Mouse (Mus musculus) heart, adult 9 months (tissue): ENCODE measurements around the gene Sctr.

ENCODE experiments used
- DNase-seq, 2 experiments: peaks; one replicate each; pipeline ENCODE4 v3.0.0; 2022; ENCODE audit warnings: low spot score in 2 of 2

Sctr gene

GRCm38 (mm10) chr1:120027693-120028092 is 21.0 kb downstream of the Sctr start:
- peak; percentile 12 to 49 for DNase-seq

GRCm38 (mm10) chr1:120030474-120030873 is 23.8 kb downstream of the Sctr start:
- no peak for DNase-seq

- peak; percentile 62 to 65 for DNase-seq
Observed at GRCm38 (mm10) chr1:120032804-120033468, 26.2 kb downstream of the Sctr start.

GRCm38 (mm10) chr1:120033469-120033854 is 26.8 kb downstream of the Sctr start:
- DNase-seq = no peak

GRCm38 (mm10) chr1:120034793-120035192 is 28.1 kb downstream of the Sctr start:
- no peak for DNase-seq

GRCm38 (mm10) chr1:120035456-120036034 is 28.9 kb downstream of the Sctr start:
- DNase-seq = no peak

- DNase-seq = no peak
Observed at GRCm38 (mm10) chr1:120037021-120037683, 30.5 kb downstream of the Sctr start.

- no peak for DNase-seq
Observed at GRCm38 (mm10) chr1:120038594-120038993, 31.9 kb downstream of the Sctr start.

GRCm38 (mm10) chr1:120042421-120042820 is 35.7 kb downstream of the Sctr start:
- no peak for DNase-seq

GRCm38 (mm10) chr1:120044584-120044983 is 37.9 kb downstream of the Sctr start:
- no peak for DNase-seq

GRCm38 (mm10) chr1:120047325-120047724 is 40.6 kb downstream of the Sctr start:
- DNase-seq = no peak

- DNase-seq = no peak
Observed at GRCm38 (mm10) chr1:120051070-120051469, 44.4 kb downstream of the Sctr start.

- no peak for DNase-seq
Observed at GRCm38 (mm10) chr1:120054997-120055396, 48.3 kb downstream of the Sctr start.

- DNase-seq = no peak
Observed at GRCm38 (mm10) chr1:120055475-120055874, 48.8 kb downstream of the Sctr start.

GRCm38 (mm10) chr1:120056236-120056635 is 49.5 kb downstream of the Sctr start:
- no peak for DNase-seq

GRCm38 (mm10) chr1:120057044-120057443 is 50.4 kb downstream of the Sctr start:
- no peak for DNase-seq

- no peak for DNase-seq
Observed at GRCm38 (mm10) chr1:120057674-120058430, 51.2 kb downstream of the Sctr start.

- no peak for DNase-seq
Observed at GRCm38 (mm10) chr1:120060687-120061086, 54.0 kb downstream of the Sctr start.

- DNase-seq = no peak
Observed at GRCm38 (mm10) chr1:120062231-120062630, 55.5 kb downstream of the Sctr start.

- no peak for DNase-seq
Observed at GRCm38 (mm10) chr1:120064036-120064682, 57.5 kb downstream of the Sctr start.

GRCm38 (mm10) chr1:120066159-120066558 is 59.5 kb downstream of the Sctr start:
- DNase-seq = no peak

- no peak for DNase-seq
Observed at GRCm38 (mm10) chr1:120066625-120067024, 59.9 kb downstream of the Sctr start.
